Mouse (Mus musculus): ENCODE data around the gene Agmo. TPM values are rescaled to one million over a fixed set of nuclear protein-coding genes. Genes with fewer than 3 reads are reported as not detected.

The Agmo gene
- polyA plus RNA-seq, 1 experiment from 2014 or later: 28.1 TPM

DNA sequence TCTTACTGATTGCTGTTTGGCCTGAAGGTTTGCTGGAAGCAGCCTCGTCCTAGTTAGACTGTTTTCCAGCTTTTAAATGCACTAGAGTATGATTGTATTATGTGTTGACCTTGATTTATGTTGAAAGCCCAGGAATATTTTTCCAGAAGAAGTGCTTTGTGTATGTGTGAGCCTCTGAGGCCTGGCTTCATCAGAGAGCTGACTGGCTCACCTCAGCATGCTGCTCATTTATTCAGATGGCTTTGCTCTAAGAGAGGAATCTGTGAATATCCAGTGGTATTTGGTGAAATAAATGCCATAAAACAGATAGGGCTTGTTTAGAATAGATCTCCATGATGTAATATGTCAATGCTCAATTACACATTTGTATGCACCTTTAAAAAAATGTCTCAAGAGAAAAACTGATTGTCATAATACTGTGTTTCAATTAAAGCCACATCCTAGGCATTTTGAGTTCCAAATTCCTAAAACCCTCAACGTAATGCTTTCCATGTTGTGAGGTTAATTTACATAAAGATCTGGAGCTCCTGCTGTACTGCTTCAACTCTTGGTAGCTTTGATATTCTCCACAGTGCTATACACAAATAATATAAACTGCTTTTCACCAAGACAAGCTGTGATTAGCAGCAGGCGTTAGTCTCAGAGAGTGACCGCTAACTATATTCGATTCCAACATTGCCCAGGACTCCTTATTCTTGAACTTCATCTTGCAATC is 324.6 kb downstream of the Agmo start:
- no peak for TF ChIP-seq CTCF (IDR thresholded peaks at IDR 0.05; ENCODE audit: low read depth)
- Histone ChIP-seq H3K9me3 (ENCODE audit: control insufficient read depth) (no peaks in the 10 kb centered on the region), H3K4me2 (replicated peaks; ENCODE audit: low read depth) (no peak overlapping the region), H3K4me1 (replicated peaks; ENCODE audit: control insufficient read depth, insufficient read depth, low read length) (no peaks in the 10 kb centered on the region), H3K27me3 (replicated peaks; ENCODE audit: control insufficient read depth, insufficient read depth, low read length) (no peaks in the 10 kb centered on the region), H3K36me3 (ENCODE audit: control insufficient read depth, insufficient read depth) (no peaks in the 10 kb centered on the region), H3K9ac (ENCODE audit: low read depth, low read length) (no peak overlapping the region), H3K27ac (ENCODE audit: low read depth, low read length) (no peak overlapping the region), H3K4me3 (ENCODE audit: low read depth, low read length) (no peak overlapping the region)
- no peak for ATAC-seq
- WGBS: 69% methylated on average over 5 of the region's 5 CpGs

GRCm38 (mm10) chr12:37571922-37572321 is 330.5 kb downstream of the Agmo start:
- H3K4me3 ChIP-seq (ENCODE audit: low read depth, low read length): no peak overlapping the region
- no peaks in the 10 kb centered on the region for H3K9me3 ChIP-seq (ENCODE audit: control insufficient read depth)
- H3K27me3 ChIP-seq (replicated peaks; ENCODE audit: control insufficient read depth, insufficient read depth, low read length): no peaks in the 10 kb centered on the region
- H3K4me1 ChIP-seq (replicated peaks; ENCODE audit: control insufficient read depth, insufficient read depth, low read length): no peaks in the 10 kb centered on the region
- no peak overlapping the region for H3K4me2 ChIP-seq (replicated peaks; ENCODE audit: low read depth)
- 63% methylated on average over 3 of the region's 3 CpGs for WGBS
- H3K9ac ChIP-seq (ENCODE audit: low read depth, low read length): no peak overlapping the region
- H3K36me3 ChIP-seq (ENCODE audit: control insufficient read depth, insufficient read depth): no peaks in the 10 kb centered on the region
- ATAC-seq: no peak
- TF ChIP-seq CTCF (IDR thresholded peaks at IDR 0.05; ENCODE audit: low read depth): no peak
- H3K27ac ChIP-seq (ENCODE audit: low read depth, low read length): no peak overlapping the region

DNA sequence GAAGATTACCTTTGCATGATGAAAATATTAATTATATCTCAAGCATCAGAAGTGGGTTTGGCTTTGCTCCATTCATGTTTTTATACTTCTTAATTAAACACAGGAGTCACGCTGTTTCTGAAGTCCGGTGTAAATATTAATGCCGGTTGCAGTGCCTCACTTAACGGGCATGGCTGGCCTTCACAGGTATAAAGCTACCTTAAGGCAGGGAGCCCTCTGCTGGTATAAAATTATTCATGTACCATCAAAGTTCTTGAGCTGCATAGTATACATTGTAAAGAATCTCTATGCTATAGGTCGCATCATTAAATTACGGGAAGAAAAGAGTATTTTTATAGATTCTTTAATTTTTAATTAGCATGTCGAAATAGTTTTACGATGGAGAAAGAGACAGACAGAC is 341.3 kb downstream of the Agmo start:
- ATAC-seq: no peak
- Histone ChIP-seq H3K36me3 (ENCODE audit: control insufficient read depth, insufficient read depth) (no peaks in the 10 kb centered on the region), H3K4me1 (replicated peaks; ENCODE audit: control insufficient read depth, insufficient read depth, low read length) (no peaks in the 10 kb centered on the region), H3K4me2 (replicated peaks; ENCODE audit: low read depth) (no peak overlapping the region), H3K4me3 (ENCODE audit: low read depth, low read length) (no peak overlapping the region), H3K9me3 (ENCODE audit: control insufficient read depth) (no peaks in the 10 kb centered on the region), H3K27me3 (replicated peaks; ENCODE audit: control insufficient read depth, insufficient read depth, low read length) (no peaks in the 10 kb centered on the region), H3K27ac (ENCODE audit: low read depth, low read length) (no peak overlapping the region), H3K9ac (ENCODE audit: low read depth, low read length) (no peak overlapping the region)
- TF ChIP-seq CTCF (IDR thresholded peaks at IDR 0.05; ENCODE audit: low read depth): no peak
- WGBS: 71% methylated on average over 8 of the region's 8 CpGs

DNA sequence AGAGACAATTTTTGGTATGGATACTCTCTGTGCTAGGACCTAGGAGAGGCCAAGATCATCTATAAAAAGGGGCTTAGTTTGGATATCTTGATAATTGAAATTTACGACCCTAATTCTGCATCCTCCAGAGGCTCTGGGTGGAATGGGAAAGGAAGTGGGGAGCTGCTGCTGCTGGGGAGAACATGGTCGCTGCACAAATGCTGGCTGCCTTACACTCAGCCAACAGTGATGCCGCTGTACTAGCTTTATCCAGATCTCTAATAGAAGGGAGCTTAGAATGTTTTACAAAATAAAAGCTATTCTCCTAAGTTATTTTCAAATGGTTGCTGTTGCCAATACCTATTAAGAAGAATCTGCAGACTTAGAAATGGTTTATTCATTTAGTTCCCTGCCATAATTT is 351.4 kb downstream of the Agmo start:
- no peak for ATAC-seq
- no peak overlapping the region for H3K4me3 ChIP-seq (ENCODE audit: low read depth, low read length)
- H3K27me3 ChIP-seq (replicated peaks; ENCODE audit: control insufficient read depth, insufficient read depth, low read length): no peaks in the 10 kb centered on the region
- no peak overlapping the region for H3K9ac ChIP-seq (ENCODE audit: low read depth, low read length)
- H3K9me3 ChIP-seq (ENCODE audit: control insufficient read depth): no peaks in the 10 kb centered on the region
- H3K27ac ChIP-seq (ENCODE audit: low read depth, low read length): no peak overlapping the region
- 50% methylated on average over 3 of the region's 3 CpGs for WGBS
- TF ChIP-seq CTCF (IDR thresholded peaks at IDR 0.05; ENCODE audit: low read depth): no peak
- H3K4me2 ChIP-seq (replicated peaks; ENCODE audit: low read depth): no peak overlapping the region
- no peaks in the 10 kb centered on the region for H3K4me1 ChIP-seq (replicated peaks; ENCODE audit: control insufficient read depth, insufficient read depth, low read length)
- no peaks in the 10 kb centered on the region for H3K36me3 ChIP-seq (ENCODE audit: control insufficient read depth, insufficient read depth)

GRCm38 (mm10) chr12:37612837-37613236 is 371.4 kb downstream of the Agmo start:
- H3K4me3 ChIP-seq (ENCODE audit: low read depth, low read length): no peak overlapping the region
- no peaks in the 10 kb centered on the region for H3K27me3 ChIP-seq (replicated peaks; ENCODE audit: control insufficient read depth, insufficient read depth, low read length)
- H3K27ac ChIP-seq (ENCODE audit: low read depth, low read length): no peak overlapping the region
- TF ChIP-seq CTCF (IDR thresholded peaks at IDR 0.05; ENCODE audit: low read depth): no peak
- no peak for ATAC-seq
- no peaks in the 10 kb centered on the region for H3K4me1 ChIP-seq (replicated peaks; ENCODE audit: control insufficient read depth, insufficient read depth, low read length)
- no peak overlapping the region for H3K4me2 ChIP-seq (replicated peaks; ENCODE audit: low read depth)
- no peaks in the 10 kb centered on the region for H3K36me3 ChIP-seq (ENCODE audit: control insufficient read depth, insufficient read depth)
- WGBS: 92% methylated on average over 4 of the region's 4 CpGs
- H3K9ac ChIP-seq (ENCODE audit: low read depth, low read length): no peak overlapping the region
- H3K9me3 ChIP-seq (ENCODE audit: control insufficient read depth): no peaks in the 10 kb centered on the region

DNA sequence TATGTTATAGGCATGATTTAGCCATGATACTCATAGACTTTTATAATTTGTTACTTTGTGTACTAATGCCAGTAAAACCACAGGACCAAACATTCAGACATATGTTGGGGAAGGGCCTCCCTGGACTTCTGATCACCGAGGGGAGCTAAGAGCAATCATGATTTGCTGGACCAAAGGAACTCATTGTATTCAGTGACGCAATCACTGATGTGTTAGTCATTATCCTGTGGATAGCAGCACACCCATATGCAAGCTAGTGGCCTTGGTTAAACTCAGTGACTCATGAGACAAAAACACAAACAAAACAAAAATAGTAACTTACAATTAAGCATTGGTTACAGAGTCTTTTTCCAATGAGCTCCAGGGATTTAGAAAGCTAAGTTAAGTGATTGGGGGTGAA is 373.3 kb downstream of the Agmo start:
- H3K27me3 ChIP-seq (replicated peaks; ENCODE audit: control insufficient read depth, insufficient read depth, low read length): no peaks in the 10 kb centered on the region
- no peaks in the 10 kb centered on the region for H3K4me1 ChIP-seq (replicated peaks; ENCODE audit: control insufficient read depth, insufficient read depth, low read length)
- H3K4me2 ChIP-seq (replicated peaks; ENCODE audit: low read depth): no peak overlapping the region
- no peaks in the 10 kb centered on the region for H3K9me3 ChIP-seq (ENCODE audit: control insufficient read depth)
- no peak overlapping the region for H3K9ac ChIP-seq (ENCODE audit: low read depth, low read length)
- no peak overlapping the region for H3K27ac ChIP-seq (ENCODE audit: low read depth, low read length)
- no peak for ATAC-seq
- TF ChIP-seq CTCF (IDR thresholded peaks at IDR 0.05; ENCODE audit: low read depth): no peak
- 84% methylated on average over 2 of the region's 2 CpGs for WGBS
- H3K36me3 ChIP-seq (ENCODE audit: control insufficient read depth, insufficient read depth): no peaks in the 10 kb centered on the region
- no peak overlapping the region for H3K4me3 ChIP-seq (ENCODE audit: low read depth, low read length)

- no peak for TF ChIP-seq CTCF (IDR thresholded peaks at IDR 0.05; ENCODE audit: low read depth)
- Histone ChIP-seq H3K4me1 (replicated peaks; ENCODE audit: control insufficient read depth, insufficient read depth, low read length) (no peaks in the 10 kb centered on the region), H3K36me3 (ENCODE audit: control insufficient read depth, insufficient read depth) (no peaks in the 10 kb centered on the region), H3K27me3 (replicated peaks; ENCODE audit: control insufficient read depth, insufficient read depth, low read length) (no peaks in the 10 kb centered on the region), H3K9me3 (ENCODE audit: control insufficient read depth) (no peaks in the 10 kb centered on the region), H3K27ac (ENCODE audit: low read depth, low read length) (no peak overlapping the region), H3K4me2 (replicated peaks; ENCODE audit: low read depth) (no peak overlapping the region), H3K4me3 (ENCODE audit: low read depth, low read length) (no peak overlapping the region), H3K9ac (ENCODE audit: low read depth, low read length) (no peak overlapping the region)
- no peak for ATAC-seq
Observed at GRCm38 (mm10) chr12:37624078-37624477, 382.6 kb downstream of the Agmo start.

Other genes with a start within 250 kb of the Agmo start
- 1.0 and 1.6 TPM in 2 replicates for gene Meox2, start 133.1 kb upstream of the Agmo start, polyA plus RNA-seq (2015; fragmentation: Nextera tagmentation; extraction: Ambion mirVana)